Mouse (Mus musculus) Patski (cell line): ENCODE measurements at regions not wholly inside any gene's neighbourhood (a gene's known extent, or its start where the extent isn't known, plus 50 kb on each side); places are given as distances from the start of the nearest gene placed in this dataset.

Experiments used
- ATAC-seq: fragments of 100-300 bp; one replicate; pipeline ENCODE4 v1.8.0; 2021
- CTCF ChIA-PET: fragments of 350-600 bp; sonication (Branson Sonifier 250); formaldehyde crosslinking; loops from one replicate; lab custom pipeline; 2022; ENCODE audit warnings: inconsistent platforms; lab: Charles Lee
- POLR2A ChIA-PET: fragments of 350-600 bp; sonication (Branson Sonifier 250); formaldehyde crosslinking; loops from one replicate; lab custom pipeline; 2022; ENCODE audit warnings: antibody characterized with exemption, inconsistent platforms; lab: Charles Lee
- DNase-seq: peaks from one replicate; pipeline ENCODE4 v3.0.0-alpha.2; 2011; ENCODE audit warnings: low read depth, low spot score
- H3K27me3 ChIP-seq: fragments of 371-371 bp; one replicate; pipeline ENCODE4 v1.5.1; 2021
- CTCF ChIP-seq: fragments of 100-300 bp; IDR thresholded peaks from one replicate; pipeline ENCODE4 v1.5.1; 2021
- in situ Hi-C: fragments of 300-500 bp; cut with MboI; formaldehyde crosslinking; loops from 3 replicates; pipeline ENCODE4 v1.11.1; 2018; ENCODE audit warnings: low pct_unique_long_range_greater_than_20kb, mixed read lengths

GRCm38 (mm10) chrX:126899594-126899993 lies 83.9 kb upstream of the 4932411N23Rik start:
- ChIA-PET POLR2A (no interaction called here), CTCF (interaction anchor here (0.7 kb wide), 1 partner anchor 127 kb away, joined by 3 read pairs; no protein-coding TSS in a partner anchor)
- in situ Hi-C loops, result no loop called here

More at GRCm38 (mm10) chrX:126899594-126899993, 83.9 kb upstream of the 4932411N23Rik start:
- no peaks in the 10 kb centered on the region for H3K27me3 ChIP-seq
- peak; percentile 14 for TF ChIP-seq CTCF
- ATAC-seq (no peak), DNase-seq (no peak)
